Mouse (Mus musculus): ENCODE data around the gene Gm20662. TPM values are rescaled to one million over a fixed set of nuclear protein-coding genes. Genes with fewer than 3 reads are reported as not detected.

Gene Gm20662
- total and polyA plus RNA-seq, 3 experiments = 0.27 to 0.76 TPM; not detected in 1

GRCm38 (mm10) chr9:107986376-107986775 is 9.8 kb upstream of the Gm20662 start:
- TF ChIP-seq POLR2AphosphoS5 (IDR thresholded peaks at IDR 0.05; ENCODE audit: insufficient replicate concordance, low read depth, low read length) (no peak), CTCF (IDR thresholded peaks at IDR 0.05; ENCODE audit: low read depth, low read length) (peak; percentile 62), GATA1 (IDR thresholded peaks at IDR 0.05; ENCODE audit: borderline replicate concordance, low read length) (no peak), TAL1 (conservative IDR thresholded peaks at IDR 0.05; ENCODE audit: low read depth, low read length) (no peak), GATA2 (IDR thresholded peaks at IDR 0.05; ENCODE audit: borderline replicate concordance, low read depth, low read length) (peak; percentile 79; the same call in 1 of the 2 replicates)
- Histone ChIP-seq H3K27me3 (ENCODE audit: insufficient read depth, low read length) (0 out of 2 replicates have a peak, but pooled peaks cover 4% of the 10 kb centered on the region), H3K9me3 (replicated peaks) (no peaks in the 10 kb centered on the region), H3K4me1 (ENCODE audit: insufficient read depth, low read depth, low read length) (peaks cover 69% of the 10 kb centered on the region), H3K4me3 (ENCODE audit: low read depth, low read length) (peak overlapping the region; percentile 83), H3K36me3 (replicated peaks) (peaks cover 37% of the 10 kb centered on the region)
- no peak for ATAC-seq (ENCODE audit: extremely low read depth, insufficient number of reproducible peaks, low FRiP score, poor library complexity, severe bottlenecking)
- no peak for DNase-seq (ENCODE audit: low spot score)

GRCm38 (mm10) chr9:107987950-107988349 is 8.2 kb upstream of the Gm20662 start:
- no peak for DNase-seq (ENCODE audit: low spot score)
- no peak overlapping the region for H3K4me3 ChIP-seq (ENCODE audit: low read depth, low read length)
- peaks cover 53% of the 10 kb centered on the region for H3K4me1 ChIP-seq (ENCODE audit: insufficient read depth, low read depth, low read length)
- H3K9me3 ChIP-seq (replicated peaks) = no peaks in the 10 kb centered on the region
- H3K27me3 ChIP-seq (ENCODE audit: insufficient read depth, low read length) = peaks cover 12% of the 10 kb centered on the region
- H3K36me3 ChIP-seq (replicated peaks) = peaks cover 23% of the 10 kb centered on the region
- ATAC-seq (ENCODE audit: extremely low read depth, insufficient number of reproducible peaks, low FRiP score, poor library complexity, severe bottlenecking) = no peak
- TF ChIP-seq POLR2AphosphoS5 (IDR thresholded peaks at IDR 0.05; ENCODE audit: insufficient replicate concordance, low read depth, low read length) (no peak), CTCF (IDR thresholded peaks at IDR 0.05; ENCODE audit: low read depth, low read length) (no peak), GATA1 (IDR thresholded peaks at IDR 0.05; ENCODE audit: borderline replicate concordance, low read length) (no peak), TAL1 (conservative IDR thresholded peaks at IDR 0.05; ENCODE audit: low read depth, low read length) (no peak), GATA2 (IDR thresholded peaks at IDR 0.05; ENCODE audit: borderline replicate concordance, low read depth, low read length) (no peak)

GRCm38 (mm10) chr9:107992197-107992596 is 4.0 kb upstream of the Gm20662 start, which contains the start of gene Cdhr4:
TSS of gene Cdhr4 (plus strand) at chr9:107992497.
- H3K4me3 ChIP-seq (ENCODE audit: low read depth, low read length) = no peak within 1 kb of the TSS
- peaks cover 28% of the 10 kb centered on the region for H3K27me3 ChIP-seq (ENCODE audit: insufficient read depth, low read length)
- TF ChIP-seq TAL1 (conservative IDR thresholded peaks at IDR 0.05; ENCODE audit: low read depth, low read length) (no peak), GATA1 (IDR thresholded peaks at IDR 0.05; ENCODE audit: borderline replicate concordance, low read length) (no peak), GATA2 (IDR thresholded peaks at IDR 0.05; ENCODE audit: borderline replicate concordance, low read depth, low read length) (no peak), POLR2AphosphoS5 (IDR thresholded peaks at IDR 0.05; ENCODE audit: insufficient replicate concordance, low read depth, low read length) (no peak), CTCF (IDR thresholded peaks at IDR 0.05; ENCODE audit: low read depth, low read length) (no peak)
- DNase-seq (ENCODE audit: low spot score) = no peak
- no peak for ATAC-seq (ENCODE audit: extremely low read depth, insufficient number of reproducible peaks, low FRiP score, poor library complexity, severe bottlenecking)
- no peaks in the 10 kb centered on the region for H3K9me3 ChIP-seq (replicated peaks)
- peaks cover 23% of the 10 kb centered on the region for H3K4me1 ChIP-seq (ENCODE audit: insufficient read depth, low read depth, low read length)
- H3K36me3 ChIP-seq (replicated peaks) = no peaks in the 10 kb centered on the region

- ATAC-seq (ENCODE audit: extremely low read depth, insufficient number of reproducible peaks, low FRiP score, poor library complexity, severe bottlenecking) = no peak
Measured at GRCm38 (mm10) chr9:107993013-107993412, 3.1 kb upstream of the Gm20662 start.

GRCm38 (mm10) chr9:107994464-107994863 is 1.7 kb upstream of the Gm20662 start:
- Histone ChIP-seq H3K27me3 (ENCODE audit: insufficient read depth, low read length) (peaks cover 38% of the 10 kb centered on the region), H3K4me1 (ENCODE audit: insufficient read depth, low read depth, low read length) (peaks cover 15% of the 10 kb centered on the region), H3K36me3 (replicated peaks) (no peaks in the 10 kb centered on the region), H3K4me3 (ENCODE audit: low read depth, low read length) (no peak overlapping the region), H3K9me3 (replicated peaks) (no peaks in the 10 kb centered on the region)
- ATAC-seq (ENCODE audit: extremely low read depth, insufficient number of reproducible peaks, low FRiP score, poor library complexity, severe bottlenecking) = no peak
- TF ChIP-seq GATA1 (IDR thresholded peaks at IDR 0.05; ENCODE audit: borderline replicate concordance, low read length) (no peak), POLR2AphosphoS5 (IDR thresholded peaks at IDR 0.05; ENCODE audit: insufficient replicate concordance, low read depth, low read length) (no peak), CTCF (IDR thresholded peaks at IDR 0.05; ENCODE audit: low read depth, low read length) (no peak), TAL1 (conservative IDR thresholded peaks at IDR 0.05; ENCODE audit: low read depth, low read length) (no peak), GATA2 (IDR thresholded peaks at IDR 0.05; ENCODE audit: borderline replicate concordance, low read depth, low read length) (no peak)
- DNase-seq (ENCODE audit: low spot score) = no peak

More at GRCm38 (mm10) chr9:107993013-107993412, 3.1 kb upstream of the Gm20662 start:
- no peak for DNase-seq (ENCODE audit: low spot score)
- Histone ChIP-seq H3K36me3 (replicated peaks) (no peaks in the 10 kb centered on the region), H3K4me1 (ENCODE audit: insufficient read depth, low read depth, low read length) (peaks cover 19% of the 10 kb centered on the region), H3K27me3 (ENCODE audit: insufficient read depth, low read length) (peaks cover 28% of the 10 kb centered on the region), H3K9me3 (replicated peaks) (no peaks in the 10 kb centered on the region), H3K4me3 (ENCODE audit: low read depth, low read length) (no peak overlapping the region)
- no peak for TF ChIP-seq GATA2 (IDR thresholded peaks at IDR 0.05; ENCODE audit: borderline replicate concordance, low read depth, low read length)
- TF ChIP-seq TAL1 (conservative IDR thresholded peaks at IDR 0.05; ENCODE audit: low read depth, low read length) = no peak
- no peak for TF ChIP-seq GATA1 (IDR thresholded peaks at IDR 0.05; ENCODE audit: borderline replicate concordance, low read length)
- no peak for TF ChIP-seq POLR2AphosphoS5 (IDR thresholded peaks at IDR 0.05; ENCODE audit: insufficient replicate concordance, low read depth, low read length)
- TF ChIP-seq CTCF (IDR thresholded peaks at IDR 0.05; ENCODE audit: low read depth, low read length) = no peak

GRCm38 (mm10) chr9:107995513-107995912 is 636 bp upstream of the Gm20662 start:
- DNase-seq (ENCODE audit: low spot score) (no peak), ATAC-seq (ENCODE audit: extremely low read depth, insufficient number of reproducible peaks, low FRiP score, poor library complexity, severe bottlenecking) (no peak)
- TF ChIP-seq GATA1 (IDR thresholded peaks at IDR 0.05; ENCODE audit: borderline replicate concordance, low read length) (no peak), CTCF (IDR thresholded peaks at IDR 0.05; ENCODE audit: low read depth, low read length) (no peak), TAL1 (conservative IDR thresholded peaks at IDR 0.05; ENCODE audit: low read depth, low read length) (no peak)
- Histone ChIP-seq H3K36me3 (replicated peaks) (no peaks in the 10 kb centered on the region), H3K4me3 (ENCODE audit: low read depth, low read length) (no peak overlapping the region), H3K4me1 (ENCODE audit: insufficient read depth, low read depth, low read length) (peaks cover 7% of the 10 kb centered on the region; the same call in 1 of the 2 replicates), H3K9me3 (replicated peaks) (no peaks in the 10 kb centered on the region), H3K27me3 (ENCODE audit: insufficient read depth, low read length) (peaks cover 39% of the 10 kb centered on the region)

Data from G1E (cell line).